Mouse (Mus musculus): ENCODE data around the gene Exosc3. TPM values are rescaled to one million over a fixed set of nuclear protein-coding genes. Genes with fewer than 3 reads are reported as not detected.
A peak's percentile ranks its signal among the peaks of the same experiment; 100 is the strongest.
"Not testable (repeated sequence)": the region's sequence is repeated elsewhere in the genome, so short reads cannot be mapped to it uniquely, and the experiment has no call there.

Gene Exosc3
- total RNA-seq (2021): 10 to 100 TPM; 15.3 to 15.7 TPM
- long read RNA-seq, experiment 1, transcript Exosc3-201 (4 exons, 1,077 nt): major isoform, 8 of 12 reads
- long read RNA-seq, experiment 1, partial matches to known transcripts: 3 of 12 reads
- long read RNA-seq, experiment 1, other reads (novel, unspliced or antisense): 1 of 12 reads
- long read RNA-seq, experiment 2, transcript Exosc3-201 (4 exons, 1,077 nt): major isoform, 13 of 14 reads
- long read RNA-seq, experiment 2, partial matches to known transcripts: 0 of 14 reads
- long read RNA-seq, experiment 2, other reads (novel, unspliced or antisense): 1 of 14 reads

GRCm38 (mm10) chr4:45342286-45343155 is at the start of gene Exosc3:
Exosc3 (minus strand) TSS chr4:45342732.
- H3K4me3 ChIP-seq: peak within 1 kb of the TSS; percentile 63
- H3K27ac ChIP-seq: peak within 1 kb of the TSS; percentile 93
- TF ChIP-seq CTCF (conservative IDR thresholded peaks at IDR 0.05): no peak
- DNase-seq (ENCODE audit: low spot score in 2 of 2): peak; percentile 7 to 30

GRCm38 (mm10) chr4:45392099-45392498 is 49.6 kb upstream of the Exosc3 start:
- H3K27ac ChIP-seq: no peak overlapping the region
- no peak for DNase-seq (ENCODE audit: low spot score in 2 of 2)
- no peak overlapping the region for H3K4me3 ChIP-seq
- TF ChIP-seq CTCF (conservative IDR thresholded peaks at IDR 0.05): peak; percentile 48

DNA sequence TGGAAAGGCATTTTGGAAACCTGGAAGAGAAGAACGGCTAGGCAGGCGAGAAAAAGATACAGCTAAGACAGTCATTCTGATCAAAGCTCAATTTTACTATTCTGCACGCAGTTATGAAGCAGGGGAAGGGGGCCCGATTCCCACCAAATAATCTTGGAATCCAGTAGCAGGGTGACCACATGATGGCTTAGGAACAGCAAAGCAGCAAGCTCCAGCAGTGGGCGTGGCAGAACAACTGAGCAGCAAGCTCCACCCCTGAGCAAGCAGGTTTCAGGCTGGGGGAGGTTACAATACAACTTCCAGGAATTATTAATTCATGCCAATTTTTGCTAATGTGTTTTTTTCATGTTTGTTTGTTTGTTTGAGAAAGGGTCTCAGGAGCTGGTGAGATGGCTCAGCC is 44.8 kb upstream of the Exosc3 start:
- not testable (repeated sequence) for H3K4me3 ChIP-seq; H3K27ac ChIP-seq; DNase-seq (ENCODE audit: low spot score in 2 of 2)

GRCm38 (mm10) chr4:45382133-45382532 is 39.6 kb upstream of the Exosc3 start:
- DNase-seq (ENCODE audit: low spot score in 2 of 2); H3K27ac ChIP-seq; H3K4me3 ChIP-seq: not testable (repeated sequence)

- not testable (repeated sequence) for H3K4me3 ChIP-seq; DNase-seq (ENCODE audit: low spot score in 2 of 2); H3K27ac ChIP-seq
Measured at GRCm38 (mm10) chr4:45380903-45381580, 38.5 kb upstream of the Exosc3 start.

GRCm38 (mm10) chr4:45376573-45376972 is 34.0 kb upstream of the Exosc3 start:
- DNase-seq (ENCODE audit: low spot score in 2 of 2): no peak
- H3K27ac ChIP-seq: no peak overlapping the region
- H3K4me3 ChIP-seq: no peak overlapping the region
- no peak for TF ChIP-seq CTCF (conservative IDR thresholded peaks at IDR 0.05)

- DNase-seq (ENCODE audit: low spot score in 2 of 2): no peak
Measured at GRCm38 (mm10) chr4:45374879-45375278, 32.3 kb upstream of the Exosc3 start.

DNA sequence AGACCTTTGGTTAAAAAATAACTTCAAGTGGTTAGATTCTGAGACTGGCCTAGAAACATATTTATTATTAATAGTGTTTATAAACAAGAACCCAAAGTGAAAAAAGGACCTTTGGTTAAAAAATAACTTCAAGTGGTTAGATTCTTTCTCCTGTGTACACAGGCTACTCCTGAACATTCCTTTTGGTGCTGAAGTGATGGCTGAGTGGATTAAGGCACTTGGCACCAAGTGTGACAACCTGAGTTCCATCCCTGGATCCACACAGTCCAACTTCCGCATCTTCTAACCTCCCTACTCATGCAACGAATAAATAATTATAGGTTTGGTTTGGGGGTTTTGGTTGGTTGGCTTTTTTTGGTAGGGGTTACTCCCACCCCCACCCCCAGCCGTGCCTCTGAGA is 28.7 kb upstream of the Exosc3 start:
- Histone ChIP-seq H3K4me3 (no peak overlapping the region), H3K27ac (no peak overlapping the region)
- DNase-seq (ENCODE audit: low spot score in 2 of 2): no peak
- TF ChIP-seq CTCF (conservative IDR thresholded peaks at IDR 0.05): no peak

More at GRCm38 (mm10) chr4:45374879-45375278, 32.3 kb upstream of the Exosc3 start:
- no peak overlapping the region for H3K27ac ChIP-seq
- TF ChIP-seq CTCF (conservative IDR thresholded peaks at IDR 0.05): no peak
- no peak overlapping the region for H3K4me3 ChIP-seq

DNA sequence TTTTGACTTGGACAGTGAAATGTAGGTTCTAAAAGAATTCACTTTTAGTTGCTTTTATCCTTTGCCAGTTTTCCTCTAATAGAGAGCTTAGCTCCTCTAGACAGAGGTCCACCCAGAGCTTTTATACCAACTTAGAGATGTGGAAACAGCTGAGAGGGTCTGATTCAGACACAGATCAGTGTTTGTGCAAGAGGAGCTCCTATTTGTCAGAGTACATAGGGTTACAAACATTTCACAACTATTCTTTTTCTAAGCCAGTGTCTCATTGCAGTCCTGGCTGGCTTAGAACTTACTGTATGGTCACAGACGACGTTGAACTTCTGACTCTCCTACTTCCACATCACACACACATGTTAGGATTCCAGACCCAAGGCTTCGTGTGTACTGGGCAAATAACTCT is 14.1 kb upstream of the Exosc3 start:
- no peak for DNase-seq (ENCODE audit: low spot score in 2 of 2)
- Histone ChIP-seq H3K4me3 (no peak overlapping the region), H3K27ac (no peak overlapping the region)
- TF ChIP-seq CTCF (conservative IDR thresholded peaks at IDR 0.05): no peak

GRCm38 (mm10) chr4:45341669-45342249 is 773 bp downstream of the Exosc3 start, which contains the start of gene Dcaf10:
Dcaf10 (plus strand) TSS chr4:45342101.
- Histone ChIP-seq H3K4me3 (peak within 1 kb of the TSS; percentile 63), H3K27ac (peak within 1 kb of the TSS; percentile 93)
- DNase-seq (ENCODE audit: low spot score in 2 of 2): peak; percentile 88 to 94
- peak; percentile 72 for TF ChIP-seq CTCF (conservative IDR thresholded peaks at IDR 0.05)

DNA sequence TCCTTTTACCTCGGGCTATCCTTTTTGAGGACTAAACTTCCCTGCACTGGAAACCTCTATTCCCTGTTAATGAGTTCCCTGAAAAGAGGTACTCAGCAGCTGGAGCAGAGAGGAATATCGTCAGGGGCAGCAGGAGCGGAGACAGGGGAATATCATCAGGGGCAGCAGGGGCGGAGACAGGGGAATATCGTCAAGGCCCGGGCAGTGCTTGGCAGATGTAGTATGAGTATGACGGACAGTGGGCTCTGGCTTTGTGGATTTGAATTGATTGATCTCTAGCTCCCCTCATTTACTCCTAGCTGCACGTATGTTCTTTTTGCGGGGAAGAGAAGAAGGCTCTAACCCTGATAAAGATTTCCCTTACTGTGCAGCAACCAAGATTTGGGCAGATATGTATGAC is 1.3 kb downstream of the Exosc3 start:
- peak overlapping the region; percentile 63 for H3K4me3 ChIP-seq
- TF ChIP-seq CTCF (conservative IDR thresholded peaks at IDR 0.05): no peak
- no peak for DNase-seq (ENCODE audit: low spot score in 2 of 2)
- peak overlapping the region; percentile 93 for H3K27ac ChIP-seq

- Histone ChIP-seq H3K4me3 (no peak overlapping the region), H3K27ac (no peak overlapping the region)
- TF ChIP-seq CTCF (conservative IDR thresholded peaks at IDR 0.05): no peak
- no peak for DNase-seq (ENCODE audit: low spot score in 2 of 2)
Measured at GRCm38 (mm10) chr4:45332466-45332865, 10.1 kb downstream of the Exosc3 start.

GRCm38 (mm10) chr4:45331139-45331538 is 11.4 kb downstream of the Exosc3 start:
- no peak for DNase-seq (ENCODE audit: low spot score in 2 of 2)
- TF ChIP-seq CTCF (conservative IDR thresholded peaks at IDR 0.05): no peak

More at GRCm38 (mm10) chr4:45331139-45331538, 11.4 kb downstream of the Exosc3 start:
- Histone ChIP-seq H3K4me3 (no peak overlapping the region), H3K27ac (no peak overlapping the region)
